Mouse (Mus musculus): ENCODE measurements around the gene Gm10354.
"Not testable (repeated sequence)": the region's sequence is repeated elsewhere in the genome, so short reads cannot be mapped to it uniquely, and the experiment has no call there.

Gene Gm10354

GRCm38 (mm10) chr5:14978835-14979234 lies at the start of gene Gm10354:
Gene Gm10354 (minus strand): TSS chr5:14978935.
- in situ Hi-C loops (cut with MseI, MboI) = not testable (repeated sequence)

GRCm38 (mm10) chr5:15024316-15024715 lies 45.6 kb upstream of the Gm10354 start:
- in situ Hi-C loops (cut with MseI, MboI) = not testable (repeated sequence)

- in situ Hi-C loops (cut with MseI, MboI) = not testable (repeated sequence)
Observed at GRCm38 (mm10) chr5:15020067-15020466, 41.3 kb upstream of the Gm10354 start.

GRCm38 (mm10) chr5:15010639-15011582 lies 32.2 kb upstream of the Gm10354 start:
- in situ Hi-C loops (cut with MseI, MboI) = not testable (repeated sequence)

GRCm38 (mm10) chr5:15006907-15007306 lies 28.2 kb upstream of the Gm10354 start:
- in situ Hi-C loops (cut with MseI, MboI) = not testable (repeated sequence)

GRCm38 (mm10) chr5:15006288-15006687 lies 27.6 kb upstream of the Gm10354 start:
- in situ Hi-C loops (cut with MseI, MboI) = not testable (repeated sequence)

GRCm38 (mm10) chr5:15005584-15005983 lies 26.8 kb upstream of the Gm10354 start:
- in situ Hi-C loops (cut with MseI, MboI) = not testable (repeated sequence)

GRCm38 (mm10) chr5:15004569-15005562 lies 26.1 kb upstream of the Gm10354 start:
- in situ Hi-C loops (cut with MseI, MboI) = not testable (repeated sequence)

- in situ Hi-C loops (cut with MseI, MboI) = not testable (repeated sequence)
Observed at GRCm38 (mm10) chr5:14998077-14998476, 19.3 kb upstream of the Gm10354 start.

- in situ Hi-C loops (cut with MseI, MboI) = not testable (repeated sequence)
Observed at GRCm38 (mm10) chr5:14997556-14997955, 18.8 kb upstream of the Gm10354 start.

- in situ Hi-C loops (cut with MseI, MboI) = not testable (repeated sequence)
Observed at GRCm38 (mm10) chr5:14996670-14997249, 18.0 kb upstream of the Gm10354 start.

GRCm38 (mm10) chr5:14994124-14994523 lies 15.4 kb upstream of the Gm10354 start:
- in situ Hi-C loops (cut with MseI, MboI) = not testable (repeated sequence)

- in situ Hi-C loops (cut with MseI, MboI) = not testable (repeated sequence)
Observed at GRCm38 (mm10) chr5:14990375-14991158, 11.8 kb upstream of the Gm10354 start.

- in situ Hi-C loops (cut with MseI, MboI) = not testable (repeated sequence)
Observed at GRCm38 (mm10) chr5:14986649-14987387, 8.1 kb upstream of the Gm10354 start.

- in situ Hi-C loops (cut with MseI, MboI) = not testable (repeated sequence)
Observed at GRCm38 (mm10) chr5:14977368-14977767, 1.4 kb downstream of the Gm10354 start.

GRCm38 (mm10) chr5:14975294-14975693 lies 3.4 kb downstream of the Gm10354 start:
- in situ Hi-C loops (cut with MseI, MboI) = not testable (repeated sequence)

GRCm38 (mm10) chr5:14972841-14973240 lies 5.9 kb downstream of the Gm10354 start:
- in situ Hi-C loops (cut with MseI, MboI) = not testable (repeated sequence)

- in situ Hi-C loops (cut with MseI, MboI) = not testable (repeated sequence)
Observed at GRCm38 (mm10) chr5:14963821-14964220, 14.9 kb downstream of the Gm10354 start.

GRCm38 (mm10) chr5:14961502-14961901 lies 17.2 kb downstream of the Gm10354 start:
- in situ Hi-C loops (cut with MseI, MboI) = not testable (repeated sequence)
